Mouse (Mus musculus) megakaryocyte, embryonic 14.5 days (primary cell): ENCODE results near the gene Skp2.

Experiments
- FLI1 ChIP-seq: IDR thresholded peaks from 2 replicates; pipeline ENCODE4 v1.6.1; 2012; ENCODE audit warnings: low read length, inconsistent platforms, mixed read lengths
- GATA1 ChIP-seq: IDR thresholded peaks from 3 replicates; pipeline ENCODE4 v1.6.1; 2012; ENCODE audit warnings: mixed read lengths, low read length, inconsistent platforms, borderline replicate concordance

DNA sequence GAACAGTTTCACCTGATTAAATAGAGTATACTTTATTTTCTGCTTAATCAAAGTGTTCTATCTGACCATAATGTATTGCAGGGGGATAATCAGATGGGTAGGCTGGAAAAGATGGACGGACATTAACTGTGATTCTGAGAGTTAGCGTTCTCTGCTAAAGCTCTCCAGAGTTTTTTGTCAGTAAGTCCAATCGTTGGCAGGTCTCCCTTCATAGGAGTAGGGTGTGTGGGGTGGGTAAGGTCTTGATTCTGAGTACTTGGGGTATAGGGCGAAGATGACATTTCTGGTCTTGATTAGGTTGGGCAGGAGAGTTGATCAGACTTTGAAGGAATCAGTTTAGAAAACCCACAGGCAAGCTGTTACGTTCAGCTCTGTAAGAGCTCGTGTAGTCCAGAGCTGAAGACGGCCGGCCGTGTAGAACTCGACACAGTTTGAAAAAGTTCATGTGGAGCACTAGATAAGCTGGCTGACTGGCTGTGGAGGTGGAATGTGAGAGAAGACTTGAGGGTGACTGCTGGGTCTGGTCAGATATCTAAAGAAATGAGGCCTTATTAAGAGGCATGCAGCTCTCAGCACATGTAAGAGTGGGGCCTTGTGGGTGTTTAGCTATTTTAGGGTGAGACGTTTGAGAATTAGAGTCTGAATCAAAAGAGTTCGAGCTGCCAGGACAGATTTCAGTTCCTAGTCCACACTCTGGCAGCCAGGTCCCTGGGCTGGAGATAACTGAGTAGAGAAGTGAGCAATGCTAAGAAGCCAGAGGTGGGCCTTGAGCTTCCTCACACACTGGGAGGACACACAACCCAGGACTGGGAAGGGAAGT is 76.5 kb downstream of the Skp2 start:
- no peak for TF ChIP-seq GATA1
- no peak for TF ChIP-seq FLI1
